In genomic region chr4:68416046-68416445, GRCm38 (mm10) we compare ENCODE assay signal across 16 mouse cellular contexts.
"Had no signal": no experiment of that assay in that cellular context is flagged by ENCODE, and none has a peak within 500 bp of the region (broad histone marks: within the 10 kb centered on the region; RNA-seq: fewer than 3 reads in every experiment).

No protein-coding gene starts in this region.

- H3K4me1 ChIP-seq: lung, embryonic 15.5 days; megakaryocyte, embryonic 14.5 days; midbrain, embryonic 12.5 days; neural tube, embryonic 12.5 days had no signal

- H3K27me3 ChIP-seq: lung, embryonic 15.5 days; megakaryocyte, embryonic 14.5 days; midbrain, embryonic 12.5 days; neural tube, embryonic 12.5 days had no signal

- H3K4me3 ChIP-seq: lung, embryonic 15.5 days; megakaryocyte, embryonic 14.5 days; midbrain, embryonic 12.5 days; neural tube, embryonic 12.5 days had no signal

- H3K27ac ChIP-seq: lung, embryonic 15.5 days; macrophage; midbrain, embryonic 12.5 days; neural tube, embryonic 12.5 days had no signal

- H3K36me3 ChIP-seq: lung, embryonic 15.5 days; midbrain, embryonic 12.5 days; neural tube, embryonic 12.5 days had no signal

- ATAC-seq: liver, postnatal 0 days; lung, postnatal 0 days; midbrain, embryonic 16.5 days had no signal

- H3K9me3 ChIP-seq: lung, embryonic 15.5 days; midbrain, embryonic 12.5 days; neural tube, embryonic 12.5 days had no signal

- DNase-seq: liver, postnatal 0 days; lung, adult 2 months; lung, postnatal 14 days; lung, postnatal 36 days; midbrain, embryonic 14.5 days; right cerebral cortex, postnatal 14 days; thymus, adult 2 months; thymus, postnatal 25 days; thymus, postnatal 4 days had no signal

- H3K9ac ChIP-seq: liver, postnatal 0 days; lung, embryonic 15.5 days; midbrain, embryonic 12.5 days; neural tube, embryonic 12.5 days had no signal

- H3K4me2 ChIP-seq: lung, embryonic 15.5 days; midbrain, embryonic 12.5 days; neural tube, embryonic 12.5 days had no signal
